Mouse (Mus musculus) embryonic facial prominence, embryonic 15.5 days (tissue): ENCODE data around the gene Galnt15. TPM values are rescaled to one million over a fixed set of nuclear protein-coding genes. Genes with fewer than 3 reads are reported as not detected.

Source experiments
- ATAC-seq: fragments of 200-750 bp; cut with Nextera tagmentation; 2 replicates; pipeline ENCODE4 v1.8.0; 2017; ENCODE audit warnings: low read depth, moderate TSS enrichment; ENCODE audit not compliant: insufficient number of reproducible peaks, low FRiP score, low TSS enrichment
- H3K27ac ChIP-seq: fragments of 300-500 bp; sonication (generic); replicated peaks from 2 replicates; pipeline ENCODE4 v1.5.1; 2015; ENCODE audit warnings: mild to moderate bottlenecking, inconsistent platforms
- H3K27me3 ChIP-seq: fragments of 300-500 bp; sonication (generic); 2 replicates; pipeline ENCODE4 v1.6.1; 2015; ENCODE audit warnings: inconsistent platforms
- H3K36me3 ChIP-seq: fragments of 300-500 bp; sonication (generic); 2 replicates; pipeline ENCODE4 v1.6.1; 2015; ENCODE audit warnings: mild to moderate bottlenecking, inconsistent platforms
- H3K4me1 ChIP-seq: fragments of 300-500 bp; sonication (generic); 2 replicates; pipeline ENCODE4 v1.6.1; 2015; ENCODE audit warnings: inconsistent platforms
- H3K4me2 ChIP-seq: fragments of 300-500 bp; sonication (generic); replicated peaks from 2 replicates; pipeline ENCODE4 v1.6.1; 2015; ENCODE audit warnings: mild to moderate bottlenecking, inconsistent platforms
- H3K4me3 ChIP-seq: fragments of 300-500 bp; sonication (generic); replicated peaks from 2 replicates; pipeline ENCODE4 v1.5.1; 2015; ENCODE audit warnings: mild to moderate bottlenecking, inconsistent platforms
- H3K9ac ChIP-seq: fragments of 300-500 bp; sonication (generic); 2 replicates; pipeline ENCODE4 v1.6.1; 2015; ENCODE audit warnings: inconsistent platforms
- H3K9me3 ChIP-seq: fragments of 300-500 bp; sonication (generic); replicated peaks from 2 replicates; pipeline ENCODE4 v1.6.1; 2016; ENCODE audit warnings: inconsistent platforms
- WGBS: fragments of 180-500 bp; shearing (Covaris S2); methylation state at CpG from one replicate; pipeline ENCODE4 v1.1.7; 2015; 5-methylcytosine and 5-hydroxymethylcytosine counted together
- polyA plus RNA-seq: library from polyadenylated mRNA; unstranded; fragments of >200 nt; fragmentation: Nextera tagmentation; extraction: Ambion mirVana; gene quantifications from 2 replicates; pipeline ENCODE4 v1.2.1, GENCODE M21; 2015

Gene Galnt15
- polyA plus RNA-seq, result 0.37 and 0.48 TPM in 2 replicates

DNA sequence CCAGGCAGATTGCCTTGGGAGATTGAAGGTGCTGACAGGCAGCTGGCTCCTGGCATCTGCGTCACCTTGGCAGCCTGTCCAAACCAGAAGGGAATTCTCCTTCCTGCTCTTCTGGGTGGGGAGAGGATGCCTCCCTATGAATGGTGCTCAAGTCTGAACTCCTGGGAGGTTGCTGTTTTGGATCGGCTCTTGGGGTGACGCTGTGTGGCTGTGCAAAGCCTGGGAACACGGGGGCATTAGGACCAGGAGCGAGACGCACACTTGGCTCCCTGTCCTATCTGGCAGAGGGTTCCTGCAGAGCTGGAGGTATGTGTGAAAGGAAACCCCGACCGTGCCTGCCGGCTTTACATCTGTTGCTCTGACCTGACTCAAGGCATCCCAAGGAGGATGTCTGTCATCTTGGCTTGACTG, at the start of gene Galnt15:
Gene Galnt15 (plus strand): TSS at position 309 of the 411 bp plus-strand sequence.
- WGBS, result 8% methylated on average over 9 of the region's 9 CpGs
- no peak for ATAC-seq
- Histone ChIP-seq H3K27me3 (peaks cover 7% of the 10 kb centered on the region), H3K36me3 (no peaks in the 10 kb centered on the region), H3K9ac (no peak within 1 kb of the TSS), H3K4me2 (peak within 1 kb of the TSS; percentile 36), H3K27ac (no peak within 1 kb of the TSS), H3K4me3 (0 out of 2 replicates have a peak within 1 kb of the TSS, but pooled peaks have one; percentile 1), H3K9me3 (no peaks in the 10 kb centered on the region), H3K4me1 (peaks cover 14% of the 10 kb centered on the region)

DNA sequence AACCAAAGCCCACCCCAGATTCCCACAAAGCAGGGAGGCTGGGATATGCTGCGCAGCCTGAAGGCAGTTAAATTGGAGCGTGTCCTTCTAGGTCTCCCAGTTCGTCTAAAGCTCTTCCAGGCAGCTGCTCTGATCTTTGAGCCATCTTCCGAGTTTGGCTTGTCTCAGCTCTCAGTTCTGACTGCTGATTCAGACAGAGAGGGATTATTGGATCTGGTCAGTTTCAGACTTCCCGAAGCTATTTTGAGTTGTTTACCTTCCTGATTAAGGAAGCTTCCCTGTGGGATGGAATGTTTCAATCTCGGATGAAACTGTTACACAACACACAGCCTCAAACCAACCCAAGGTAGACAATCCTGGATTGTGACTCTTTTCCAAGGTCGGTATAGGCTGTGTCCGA, 34.8 kb upstream of the Galnt15 start:
- Histone ChIP-seq H3K4me2 (no peak overlapping the region), H3K4me3 (no peak overlapping the region), H3K36me3 (no peaks in the 10 kb centered on the region), H3K27ac (no peak overlapping the region), H3K9me3 (no peaks in the 10 kb centered on the region), H3K4me1 (no peaks in the 10 kb centered on the region), H3K27me3 (no peaks in the 10 kb centered on the region), H3K9ac (no peak overlapping the region)
- no peak for ATAC-seq
- WGBS, result 32% methylated on average over 8 of the region's 8 CpGs

DNA sequence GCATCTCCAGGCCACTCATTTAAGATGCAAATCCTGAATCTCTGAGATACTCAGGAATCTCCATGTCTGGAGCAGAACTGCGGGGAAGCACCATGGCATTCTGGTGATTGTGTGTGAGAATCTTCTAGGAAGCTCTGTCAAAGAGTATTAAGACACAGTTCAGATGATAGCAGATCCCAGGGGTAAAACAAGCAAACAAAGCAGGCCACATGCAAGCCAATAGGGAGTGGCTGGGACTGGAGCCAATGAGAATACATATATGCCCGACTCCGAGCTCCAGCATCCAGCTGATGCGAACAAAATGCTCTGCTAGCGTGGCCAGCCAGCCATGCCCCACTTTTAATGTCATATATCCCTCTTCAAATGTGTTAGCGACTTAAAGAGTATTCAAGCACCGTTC, 27.8 kb upstream of the Galnt15 start:
- no peak for ATAC-seq
- no peaks in the 10 kb centered on the region for H3K27me3 ChIP-seq
- no peak overlapping the region for H3K4me2 ChIP-seq
- H3K36me3 ChIP-seq, result no peaks in the 10 kb centered on the region
- 72% methylated on average over 7 of the region's 7 CpGs for WGBS
- H3K9me3 ChIP-seq, result no peaks in the 10 kb centered on the region
- H3K4me1 ChIP-seq, result no peaks in the 10 kb centered on the region
- no peak overlapping the region for H3K27ac ChIP-seq
- H3K9ac ChIP-seq, result no peak overlapping the region
- H3K4me3 ChIP-seq, result no peak overlapping the region

DNA sequence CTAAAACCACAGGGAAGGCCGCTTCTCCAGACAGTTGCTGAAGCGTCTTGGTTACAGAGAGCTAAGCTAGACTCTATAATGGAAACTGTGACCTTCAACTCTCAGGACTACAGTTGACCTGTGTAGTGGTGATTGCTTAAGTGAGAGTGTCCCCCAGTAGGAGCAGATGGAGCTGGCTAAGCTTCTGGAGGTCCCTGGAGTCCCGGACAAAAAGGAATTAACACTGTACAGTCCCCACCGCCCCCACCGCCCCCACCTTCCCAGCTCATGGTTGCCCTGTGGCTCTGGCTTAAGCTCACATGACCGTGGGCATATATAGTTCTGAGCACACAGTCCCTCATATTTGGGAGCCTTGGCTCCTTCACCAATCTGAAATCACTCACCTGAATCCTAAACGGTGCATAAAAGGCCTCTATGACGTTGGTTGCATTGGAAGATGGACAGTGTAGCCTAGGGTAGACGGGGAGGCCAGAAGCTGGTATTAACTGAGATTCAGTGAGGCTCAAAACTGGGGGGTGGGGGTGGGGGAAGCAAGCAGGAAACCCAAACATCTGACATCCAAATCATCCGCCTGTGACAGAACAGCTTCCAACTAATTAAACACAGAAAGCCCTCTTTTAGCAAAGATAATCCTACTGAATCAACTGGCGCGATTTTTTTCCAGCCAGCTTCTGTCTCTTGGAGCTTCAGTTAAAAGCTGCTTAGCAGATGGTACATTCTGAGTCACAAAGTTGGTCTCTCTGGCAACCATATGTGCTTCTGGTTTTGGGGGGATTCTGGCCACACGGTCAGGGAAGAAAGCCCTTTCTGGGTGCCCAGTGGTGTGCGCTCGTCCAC, 26.1 kb upstream of the Galnt15 start:
- ATAC-seq, result no peak
- WGBS, result 55% methylated on average over 15 of the region's 15 CpGs
- Histone ChIP-seq H3K9me3 (no peaks in the 10 kb centered on the region), H3K4me3 (no peak overlapping the region), H3K9ac (no peak overlapping the region), H3K27ac (no peak overlapping the region), H3K36me3 (no peaks in the 10 kb centered on the region), H3K4me2 (no peak overlapping the region), H3K27me3 (no peaks in the 10 kb centered on the region), H3K4me1 (no peaks in the 10 kb centered on the region)

DNA sequence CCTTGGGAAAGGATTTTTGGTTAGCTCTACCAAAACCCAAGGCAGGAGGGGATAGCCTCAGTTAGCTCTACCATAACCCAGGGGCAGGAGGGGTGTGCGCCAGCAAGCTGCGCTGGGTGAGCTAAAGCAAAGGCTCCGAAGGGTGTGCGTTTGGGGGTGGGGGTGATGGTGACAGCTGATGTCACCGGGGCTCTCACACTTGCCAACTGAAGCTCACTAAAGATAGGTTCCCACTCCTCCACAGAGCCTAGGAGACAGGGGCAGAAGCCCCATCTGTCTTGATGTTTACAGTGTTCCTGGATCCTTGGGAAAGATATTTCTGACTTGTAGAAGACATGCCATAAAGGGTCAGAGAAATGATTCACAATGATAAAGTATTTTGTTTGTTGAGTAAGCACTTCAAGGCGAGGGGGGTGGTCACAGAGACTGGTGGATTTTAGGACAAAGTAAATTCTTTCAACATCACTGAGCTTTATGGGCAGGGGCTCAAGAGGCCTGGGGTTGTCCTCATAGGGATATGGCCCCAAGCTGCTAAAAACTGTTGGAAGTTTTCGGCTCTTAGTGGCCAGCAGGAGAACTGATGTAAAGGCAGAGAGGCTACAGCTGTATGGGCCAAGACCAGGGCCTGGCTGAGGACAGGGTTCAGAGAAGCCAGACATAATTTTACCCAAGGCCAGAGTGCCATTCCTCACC, 24.7 kb upstream of the Galnt15 start:
- Histone ChIP-seq H3K36me3 (no peaks in the 10 kb centered on the region), H3K4me1 (no peaks in the 10 kb centered on the region), H3K27ac (no peak overlapping the region), H3K4me2 (no peak overlapping the region), H3K9me3 (no peaks in the 10 kb centered on the region), H3K9ac (no peak overlapping the region), H3K27me3 (no peaks in the 10 kb centered on the region), H3K4me3 (no peak overlapping the region)
- no peak for ATAC-seq
- 77% methylated on average over 7 of the region's 7 CpGs for WGBS

DNA sequence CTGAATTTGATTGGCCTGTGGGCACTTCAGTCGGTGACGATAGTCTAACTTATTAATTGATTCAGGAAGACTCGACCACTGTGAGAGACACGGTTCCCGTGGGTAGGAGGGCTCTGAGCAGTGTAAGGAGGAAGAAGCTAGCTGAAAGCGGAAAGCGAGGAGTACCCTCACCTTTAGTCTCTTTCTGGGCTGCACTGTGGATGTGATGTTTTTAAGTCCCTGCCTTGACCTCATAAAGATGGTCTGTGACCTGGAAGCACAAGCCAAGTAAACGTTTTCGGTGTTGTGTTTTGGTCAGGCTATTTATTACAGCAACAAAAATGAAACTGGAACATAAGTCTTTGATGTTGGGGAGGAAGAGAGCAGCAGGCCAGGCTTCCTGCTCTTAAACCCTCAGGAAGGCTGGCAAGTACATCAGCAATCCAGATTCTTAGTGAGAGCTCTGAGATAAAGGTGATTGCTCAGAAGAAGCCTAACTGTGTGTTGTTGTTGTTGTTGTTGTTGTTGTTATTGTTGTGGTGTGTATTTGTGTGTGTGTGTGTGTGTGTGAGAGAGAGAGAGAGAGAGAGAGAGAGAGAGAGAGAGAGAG, 23.0 kb upstream of the Galnt15 start:
- Histone ChIP-seq H3K27me3 (no peaks in the 10 kb centered on the region), H3K4me2 (no peak overlapping the region), H3K9ac (no peak overlapping the region), H3K4me1 (no peaks in the 10 kb centered on the region), H3K4me3 (no peak overlapping the region), H3K9me3 (no peaks in the 10 kb centered on the region), H3K36me3 (no peaks in the 10 kb centered on the region), H3K27ac (no peak overlapping the region)
- 72% methylated on average over 9 of the region's 9 CpGs for WGBS
- no peak for ATAC-seq

DNA sequence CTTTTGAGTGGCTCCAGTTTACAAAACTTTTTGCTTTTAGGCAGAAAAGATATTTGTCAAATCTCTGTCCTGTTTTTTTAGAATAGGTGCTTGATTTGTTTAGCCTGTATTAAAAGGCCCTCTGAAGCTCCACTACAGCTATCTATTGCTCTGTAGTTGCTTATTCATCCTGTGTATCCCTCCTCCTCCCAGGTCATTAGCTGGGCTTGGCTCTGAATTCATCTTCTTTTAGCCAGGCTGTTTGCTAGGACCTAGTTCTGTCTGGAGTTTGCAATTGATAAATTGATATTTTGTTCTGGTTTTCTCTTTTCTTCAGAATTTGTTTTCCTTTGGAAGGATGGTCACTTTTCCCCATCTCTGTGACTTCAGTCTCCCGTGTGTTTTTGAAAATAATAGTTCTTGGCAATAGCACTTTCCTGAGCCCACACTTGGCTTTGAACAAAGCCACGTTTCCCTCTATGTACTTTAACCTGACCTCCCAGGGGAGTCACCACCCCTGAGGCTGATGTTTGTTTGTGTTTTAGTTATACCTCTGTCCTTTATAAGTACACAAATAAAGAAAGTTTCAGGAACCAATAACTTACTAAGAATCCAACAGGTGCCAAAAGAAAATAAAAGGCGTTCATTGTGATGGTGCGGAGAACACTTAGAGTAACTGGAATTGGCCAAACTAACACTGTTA, 21.0 kb upstream of the Galnt15 start:
- 79% methylated on average over 4 of the region's 4 CpGs for WGBS
- Histone ChIP-seq H3K4me2 (no peak overlapping the region), H3K4me3 (no peak overlapping the region), H3K27me3 (no peaks in the 10 kb centered on the region), H3K36me3 (no peaks in the 10 kb centered on the region), H3K4me1 (no peaks in the 10 kb centered on the region), H3K27ac (no peak overlapping the region), H3K9me3 (no peaks in the 10 kb centered on the region), H3K9ac (no peak overlapping the region)
- no peak for ATAC-seq

DNA sequence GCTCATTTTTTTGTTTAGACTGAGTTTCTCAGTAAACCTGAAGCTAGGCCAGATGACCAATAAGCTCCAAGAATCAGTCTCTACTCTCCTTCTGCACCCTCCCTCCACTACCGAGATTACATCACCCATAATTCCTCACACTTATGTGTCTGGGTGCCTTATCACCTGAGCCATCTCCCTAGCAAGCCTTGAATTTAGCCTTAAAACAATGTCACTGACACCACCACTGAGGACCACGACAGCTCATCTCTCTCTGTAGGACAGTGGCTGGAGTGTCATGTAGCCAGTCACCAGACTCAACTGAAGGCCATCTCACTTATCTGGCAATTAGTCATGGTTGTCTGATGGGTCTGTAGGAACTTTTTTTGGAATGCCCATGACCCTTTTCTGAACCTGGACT, 19.1 kb upstream of the Galnt15 start:
- Histone ChIP-seq H3K4me1 (no peaks in the 10 kb centered on the region), H3K4me3 (no peak overlapping the region), H3K9me3 (no peaks in the 10 kb centered on the region), H3K9ac (no peak overlapping the region), H3K27me3 (no peaks in the 10 kb centered on the region), H3K27ac (no peak overlapping the region), H3K36me3 (no peaks in the 10 kb centered on the region), H3K4me2 (no peak overlapping the region)
- ATAC-seq, result no peak
- 81% methylated on average over 2 of the region's 2 CpGs for WGBS

DNA sequence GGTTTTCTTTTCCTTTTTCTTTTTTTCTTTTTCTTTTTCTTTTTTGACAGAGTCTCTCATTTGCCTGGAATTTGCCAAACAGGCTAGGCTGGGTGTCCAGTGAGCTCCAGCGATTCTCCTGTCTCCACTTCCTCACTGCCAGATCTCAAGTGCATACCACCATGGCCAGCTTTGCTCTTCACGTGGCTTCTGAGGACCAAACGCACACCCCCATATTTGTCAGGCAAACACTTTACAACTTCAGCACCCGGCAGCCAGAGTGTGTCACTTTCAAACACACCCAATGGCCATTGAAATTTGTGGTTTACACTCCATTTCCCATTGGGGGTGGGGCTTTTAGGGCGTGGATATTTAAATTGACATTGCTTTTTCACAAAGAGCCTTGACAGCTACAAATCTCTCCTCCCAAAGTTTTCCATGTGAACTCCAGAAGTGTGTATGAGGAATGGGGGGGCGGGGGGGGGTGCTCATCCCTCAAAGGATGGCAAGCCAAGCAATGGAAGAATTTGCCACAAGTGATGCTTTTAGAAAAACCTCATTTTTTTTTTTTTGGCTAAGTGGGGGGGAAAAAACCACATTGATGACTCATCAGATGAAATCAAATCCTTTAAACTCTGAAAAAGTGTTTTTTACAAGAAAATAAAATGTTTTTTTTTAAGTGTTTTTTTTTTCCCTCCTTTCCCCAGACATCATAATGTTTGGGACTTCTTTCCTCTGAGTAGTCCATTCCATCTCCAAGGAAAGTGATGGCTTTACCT, 17.1 kb upstream of the Galnt15 start:
- Histone ChIP-seq H3K27ac (no peak overlapping the region), H3K4me2 (no peak overlapping the region), H3K9ac (no peak overlapping the region), H3K4me3 (no peak overlapping the region), H3K27me3 (no peaks in the 10 kb centered on the region), H3K4me1 (peaks cover 2% of the 10 kb centered on the region; the same call in 1 of the 2 replicates), H3K9me3 (no peaks in the 10 kb centered on the region), H3K36me3 (no peaks in the 10 kb centered on the region)
- no peak for ATAC-seq
- 66% methylated on average over 6 of the region's 6 CpGs for WGBS

DNA sequence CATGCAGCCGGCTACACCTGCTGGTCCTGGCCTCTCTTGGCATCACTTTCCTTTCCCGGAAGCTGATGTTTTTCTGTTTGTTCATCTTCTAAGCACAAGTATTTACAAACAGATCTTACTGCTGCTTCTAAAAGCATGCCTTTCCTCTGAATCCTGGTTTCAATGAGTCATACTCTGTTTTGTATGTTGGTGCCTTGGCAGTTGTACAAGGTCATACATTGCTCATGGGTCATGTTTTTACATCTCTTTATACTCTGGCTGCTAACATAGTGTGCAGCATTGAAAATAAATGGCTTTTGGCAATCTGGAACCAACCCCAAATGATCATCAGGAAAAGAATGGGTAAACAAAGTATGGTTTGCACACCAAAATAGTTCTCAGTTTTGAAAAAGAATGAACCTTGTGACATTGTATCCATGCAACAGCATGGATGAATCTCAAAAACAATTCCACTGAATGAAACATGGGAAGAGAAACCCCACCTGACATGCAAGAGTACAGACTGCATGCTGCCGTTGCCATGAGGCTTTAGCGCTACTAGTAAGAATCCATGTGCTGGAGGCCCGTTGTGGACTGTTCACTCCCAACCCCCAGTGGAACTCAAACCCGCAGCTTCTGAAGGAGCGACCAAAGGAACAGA, 13.5 kb upstream of the Galnt15 start:
- Histone ChIP-seq H3K9ac (no peak overlapping the region), H3K4me1 (peaks cover 7% of the 10 kb centered on the region), H3K4me2 (no peak overlapping the region), H3K27ac (peak overlapping the region; percentile 17; the same call in 1 of the 2 replicates), H3K27me3 (no peaks in the 10 kb centered on the region), H3K36me3 (no peaks in the 10 kb centered on the region), H3K9me3 (no peaks in the 10 kb centered on the region), H3K4me3 (no peak overlapping the region)
- WGBS, result 83% methylated on average over 7 of the region's 7 CpGs
- ATAC-seq, result no peak
